21 mouse cellular contexts compared by ENCODE assay signal in genomic region chr2:158803575-158803974, GRCm38 (mm10).
"Had no signal": no experiment of that assay in that cellular context is flagged by ENCODE, and none has a peak within 500 bp of the region (broad histone marks: within the 10 kb centered on the region; RNA-seq: fewer than 3 reads in every experiment).

No protein-coding gene starts in this region.

- H3K27ac ChIP-seq: liver, embryonic 14.5 days; lung, embryonic 15.5 days; macrophage; midbrain, embryonic 10.5 days; midbrain, embryonic 12.5 days; neural tube, embryonic 12.5 days had no signal

- ATAC-seq: lung, postnatal 0 days; midbrain, embryonic 16.5 days had no signal

- H3K9me3 ChIP-seq: lung, embryonic 15.5 days; midbrain, embryonic 10.5 days; midbrain, embryonic 12.5 days had no signal

- H3K9ac ChIP-seq: liver, embryonic 14.5 days; lung, embryonic 15.5 days; midbrain, embryonic 12.5 days; neural tube, embryonic 12.5 days had no signal

- H3K4me3 ChIP-seq: lung, embryonic 15.5 days; midbrain, embryonic 10.5 days; midbrain, embryonic 12.5 days; neural tube, embryonic 12.5 days had no signal

- DNase-seq: lung, adult 18-20 months; lung, postnatal 14 days; lung, postnatal 36 days; midbrain, embryonic 14.5 days; retina, postnatal 1 day; right cerebral cortex, adult 18-20 months; right cerebral cortex, postnatal 25 days; right cerebral cortex, postnatal 4 days; spleen, adult 18-20 months; thymus, adult 18-20 months; thymus, postnatal 14 days; thymus, postnatal 36 days had no signal

- H3K4me1 ChIP-seq: lung, embryonic 15.5 days; midbrain, embryonic 10.5 days; midbrain, embryonic 12.5 days; neural tube, embryonic 12.5 days had no signal

- H3K4me2 ChIP-seq: lung, embryonic 15.5 days; midbrain, embryonic 12.5 days; neural tube, embryonic 12.5 days had no signal

- H3K27me3 ChIP-seq: lung, embryonic 15.5 days; megakaryocyte, embryonic 14.5 days; midbrain, embryonic 12.5 days; neural tube, embryonic 12.5 days had no signal
